Mouse (Mus musculus) stomach, postnatal 0 days (tissue): ENCODE results near the gene Adgrb2. TPM values are rescaled to one million over a fixed set of nuclear protein-coding genes. Genes with fewer than 3 reads are reported as not detected.
A peak's percentile ranks its signal among the peaks of the same experiment; 100 is the strongest.

Source experiments
- ATAC-seq: fragments of 200-750 bp; cut with Nextera tagmentation; 2 replicates; pipeline ENCODE4 v1.8.0; 2017; ENCODE audit not compliant: low FRiP score, low TSS enrichment
- DNase-seq: peaks from one replicate; pipeline ENCODE4 v3.0.0-alpha.2; 2016; ENCODE audit warnings: low spot score
- H3K27ac ChIP-seq: fragments of 300-500 bp; sonication (generic); replicated peaks from 2 replicates; pipeline ENCODE4 v1.5.1; 2014; ENCODE audit warnings: mild to moderate bottlenecking, control low read depth
- H3K27me3 ChIP-seq: fragments of 300-500 bp; sonication (generic); 2 replicates; pipeline ENCODE4 v1.6.1; 2014; ENCODE audit warnings: low read length; ENCODE audit not compliant: control insufficient read depth, insufficient read depth
- H3K36me3 ChIP-seq: fragments of 300-500 bp; sonication (generic); 2 replicates; pipeline ENCODE4 v1.6.1; 2014; ENCODE audit warnings: low read length, mixed read lengths; ENCODE audit not compliant: control insufficient read depth, insufficient read depth
- H3K4me1 ChIP-seq: fragments of 300-500 bp; sonication (generic); replicated peaks from 2 replicates; pipeline ENCODE4 v1.6.1; 2014; ENCODE audit warnings: antibody characterized with exemption; ENCODE audit not compliant: control insufficient read depth, insufficient read depth
- H3K4me2 ChIP-seq: fragments of 300-500 bp; sonication (generic); replicated peaks from 2 replicates; pipeline ENCODE4 v1.6.1; 2014; ENCODE audit warnings: low read depth, mild to moderate bottlenecking, control low read depth, moderate library complexity
- H3K4me3 ChIP-seq: fragments of 300-500 bp; sonication (generic); 2 replicates; pipeline ENCODE4 v1.5.1; 2014; ENCODE audit warnings: low read depth, low read length, control low read depth
- H3K9ac ChIP-seq: fragments of 300-500 bp; sonication (generic); 2 replicates; pipeline ENCODE4 v1.6.1; 2014; ENCODE audit warnings: mild to moderate bottlenecking, low read length, control low read depth, mixed read lengths
- H3K9me3 ChIP-seq: fragments of 300-500 bp; sonication (generic); 2 replicates; pipeline ENCODE4 v1.6.1; 2016; ENCODE audit warnings: low read length; ENCODE audit not compliant: control insufficient read depth
- CTCF ChIP-seq: IDR thresholded peaks from 2 replicates; pipeline ENCODE4 v1.5.1; 2016; ENCODE audit warnings: antibody characterized with exemption, low read depth, mild to moderate bottlenecking, moderate library complexity
- EP300 ChIP-seq: optimal IDR thresholded peaks from 2 replicates; pipeline ENCODE3; 2016; ENCODE audit warnings: antibody characterized with exemption
- WGBS: fragments of 180-500 bp; shearing (Covaris S2); extraction: QIAGEN DNeasy Blood & Tissue Kit; methylation state at CpG from one replicate; pipeline ENCODE4 v1.1.7; 2014; 5-methylcytosine and 5-hydroxymethylcytosine counted together
- polyA plus RNA-seq: library from polyadenylated mRNA; unstranded; fragments of >200 nt; fragmentation: Nextera tagmentation; extraction: Ambion mirVana; gene quantifications from 2 replicates; pipeline ENCODE4 v1.2.1, GENCODE M21; 2015

Adgrb2 gene
- polyA plus RNA-seq, 1 experiment from 2014 or later, result 0.49 TPM

GRCm38 (mm10) chr4:130056011-130056322 is 71.3 kb downstream of the Adgrb2 start:
- DNase-seq (no peak), ATAC-seq (no peak)
- Histone ChIP-seq H3K27ac (peak overlapping the region; percentile 13; the same call in 1 of the 2 replicates), H3K36me3 (peaks cover 7% of the 10 kb centered on the region; the same call in 1 of the 2 replicates), H3K27me3 (no peaks in the 10 kb centered on the region), H3K4me3 (no peak overlapping the region), H3K4me1 (no peaks in the 10 kb centered on the region), H3K9ac (no peak overlapping the region), H3K9me3 (no peaks in the 10 kb centered on the region), H3K4me2 (no peak overlapping the region)
- 67% methylated on average over 3 of the region's 3 CpGs for WGBS
- TF ChIP-seq CTCF (no peak), EP300 (no peak)

GRCm38 (mm10) chr4:130056471-130056870 is 71.8 kb downstream of the Adgrb2 start:
- H3K27ac ChIP-seq, result peak overlapping the region; percentile 13; the same call in 1 of the 2 replicates
- 80% methylated on average over 3 of the region's 3 CpGs for WGBS
- ATAC-seq (no peak), DNase-seq (no peak)
- H3K4me3 ChIP-seq, result no peak overlapping the region
- H3K9me3 ChIP-seq, result no peaks in the 10 kb centered on the region
- peaks cover 7% of the 10 kb centered on the region; the same call in 1 of the 2 replicates for H3K36me3 ChIP-seq
- H3K9ac ChIP-seq, result no peak overlapping the region
- TF ChIP-seq CTCF (no peak), EP300 (no peak)
- no peaks in the 10 kb centered on the region for H3K27me3 ChIP-seq
- no peaks in the 10 kb centered on the region for H3K4me1 ChIP-seq
- no peak overlapping the region for H3K4me2 ChIP-seq

- Histone ChIP-seq H3K9ac (no peak overlapping the region), H3K4me3 (no peak overlapping the region), H3K4me2 (no peak overlapping the region), H3K9me3 (no peaks in the 10 kb centered on the region), H3K36me3 (peaks cover 7% of the 10 kb centered on the region; the same call in 1 of the 2 replicates), H3K4me1 (no peaks in the 10 kb centered on the region), H3K27me3 (no peaks in the 10 kb centered on the region), H3K27ac (no peak overlapping the region)
- DNase-seq, result no peak
- no peak for ATAC-seq
- TF ChIP-seq CTCF, result no peak
- TF ChIP-seq EP300, result no peak
These were observed 76.3 kb downstream of the Adgrb2 start for GRCm38 (mm10) chr4:130060937-130061336.

GRCm38 (mm10) chr4:130063191-130063590 is 78.5 kb downstream of the Adgrb2 start:
- Histone ChIP-seq H3K4me2 (no peak overlapping the region), H3K9me3 (no peaks in the 10 kb centered on the region), H3K4me1 (no peaks in the 10 kb centered on the region), H3K27me3 (no peaks in the 10 kb centered on the region), H3K4me3 (no peak overlapping the region), H3K27ac (peak overlapping the region; percentile 35; the same call in 1 of the 2 replicates), H3K9ac (no peak overlapping the region), H3K36me3 (peaks cover 7% of the 10 kb centered on the region; the same call in 1 of the 2 replicates)
- TF ChIP-seq CTCF (no peak), EP300 (no peak)
- 51% methylated on average over 7 of the region's 7 CpGs for WGBS
- ATAC-seq (no peak), DNase-seq (no peak)

- Histone ChIP-seq H3K4me3 (no peak overlapping the region), H3K4me1 (no peaks in the 10 kb centered on the region), H3K27ac (no peak overlapping the region), H3K4me2 (no peak overlapping the region), H3K9me3 (no peaks in the 10 kb centered on the region), H3K36me3 (no peaks in the 10 kb centered on the region), H3K27me3 (no peaks in the 10 kb centered on the region), H3K9ac (no peak overlapping the region)
- ATAC-seq (no peak; the same call in 1 of the 2 replicates), DNase-seq (peak; percentile 68)
- TF ChIP-seq EP300, result no peak
- TF ChIP-seq CTCF, result peak; percentile 88
- 24% methylated on average over 8 of the region's 8 CpGs for WGBS
These were observed 82.1 kb downstream of the Adgrb2 start for GRCm38 (mm10) chr4:130066816-130067215.

- ATAC-seq, result no peak
- DNase-seq, result no peak
- WGBS, result 56% methylated on average over 3 of the region's 3 CpGs
- no peaks in the 10 kb centered on the region for H3K9me3 ChIP-seq
- no peak for TF ChIP-seq CTCF
- no peak for TF ChIP-seq EP300
- no peak overlapping the region for H3K27ac ChIP-seq
- no peak overlapping the region for H3K4me2 ChIP-seq
- no peaks in the 10 kb centered on the region for H3K36me3 ChIP-seq
- H3K4me3 ChIP-seq, result no peak overlapping the region
- H3K27me3 ChIP-seq, result no peaks in the 10 kb centered on the region
- no peaks in the 10 kb centered on the region for H3K4me1 ChIP-seq
- H3K9ac ChIP-seq, result no peak overlapping the region
These were observed 85.9 kb downstream of the Adgrb2 start for GRCm38 (mm10) chr4:130070523-130070922.

GRCm38 (mm10) chr4:130071758-130072157 is 87.1 kb downstream of the Adgrb2 start:
- no peak overlapping the region for H3K9ac ChIP-seq
- H3K27ac ChIP-seq, result no peak overlapping the region
- H3K4me1 ChIP-seq, result no peaks in the 10 kb centered on the region
- H3K36me3 ChIP-seq, result no peaks in the 10 kb centered on the region
- WGBS, result 82% methylated on average over 2 of the region's 2 CpGs
- H3K4me3 ChIP-seq, result no peak overlapping the region
- DNase-seq (no peak), ATAC-seq (no peak)
- H3K9me3 ChIP-seq, result no peaks in the 10 kb centered on the region
- TF ChIP-seq EP300, result no peak
- TF ChIP-seq CTCF, result no peak
- H3K27me3 ChIP-seq, result no peaks in the 10 kb centered on the region
- H3K4me2 ChIP-seq, result no peak overlapping the region

Other genes starting within 250 kb of the Adgrb2 start
- 37.7 and 38.6 TPM in 2 replicates for gene Khdrbs1, start 242.6 kb upstream of the Adgrb2 start, polyA plus RNA-seq
- 270 and 275 TPM in 2 replicates for gene Ptp4a2, start 173.7 kb upstream of the Adgrb2 start, polyA plus RNA-seq
- not detected in 2 replicates for gene Spocd1, start 55.6 kb upstream of the Adgrb2 start, polyA plus RNA-seq
- gene Col16a1, start 63.0 kb downstream of the Adgrb2 start, polyA plus RNA-seq, result 47.7 and 51.6 TPM in 2 replicates
- 63.7 and 64.7 TPM in 2 replicates for gene Pef1, start 117.7 kb downstream of the Adgrb2 start, polyA plus RNA-seq
- gene Hcrtr1, start 154.5 kb downstream of the Adgrb2 start, polyA plus RNA-seq, result 0.39 and 0.73 TPM in 2 replicates
- 123 and 131 TPM in 2 replicates for gene Tinagl1, start 190.3 kb downstream of the Adgrb2 start, polyA plus RNA-seq
- gene Gm853, start 237.5 kb downstream of the Adgrb2 start, polyA plus RNA-seq, result not detected in 2 replicates